In genomic region chr3:31903506-31903905, GRCm38 (mm10) we compare ENCODE assay signal across 8 mouse cellular contexts. TPM values are rescaled to one million over a fixed set of nuclear protein-coding genes. Genes with fewer than 3 reads are reported as not detected.
DNase-seq lines count a peak whose midpoint lies in the region; ATAC-seq and TF ChIP-seq lines count a peak whose summit lies in the region.
"Had no signal": no experiment of that assay in that cellular context is flagged by ENCODE, and none has a peak within 500 bp of the region (broad histone marks: within the 10 kb centered on the region; RNA-seq: fewer than 3 reads in every experiment).

No protein-coding gene starts in this region.

- H3K9me3 ChIP-seq in lung, embryonic 14.5 days (ENCODE audit: low read depth, low read length) = no peaks in the 10 kb centered on the region
- H3K9me3 ChIP-seq in embryonic facial prominence, embryonic 15.5 days (replicated peaks) = no peaks in the 10 kb centered on the region
- H3K9me3 ChIP-seq in hindbrain, embryonic 16.5 days (ENCODE audit: control insufficient read depth, low read length) = no peaks in the 10 kb centered on the region
- no peaks in the 10 kb centered on the region for H3K9me3 ChIP-seq in neural tube, embryonic 14.5 days (ENCODE audit: control insufficient read depth, low read length)

- ATAC-seq in lung, embryonic 14.5 days (ENCODE audit: insufficient read depth) = peak; percentile 76; the same call in 1 of the 2 replicates
- no peak for ATAC-seq in embryonic facial prominence, embryonic 15.5 days (ENCODE audit: insufficient number of reproducible peaks, low FRiP score, low TSS enrichment, low read depth)
- ATAC-seq in hindbrain, embryonic 16.5 days = peak; percentile 48; the same call in 1 of the 2 replicates
- ATAC-seq in neural tube, embryonic 14.5 days (ENCODE audit: low read depth) = 0 out of 2 replicates have a peak, but pooled peaks have one; percentile 24
- no peak for ATAC-seq in inflammation-experienced regulatory T-cells, adult 6 months

- peaks cover 3% of the 10 kb centered on the region for H3K4me1 ChIP-seq in lung, embryonic 14.5 days (ENCODE audit: insufficient read depth)
- H3K4me1 ChIP-seq in embryonic facial prominence, embryonic 15.5 days = peaks cover 8% of the 10 kb centered on the region; the same call in 1 of the 2 replicates
- peaks cover 7% of the 10 kb centered on the region; the same call in 1 of the 2 replicates for H3K4me1 ChIP-seq in hindbrain, embryonic 16.5 days (ENCODE audit: control insufficient read depth, insufficient read depth, low read depth, low read length)
- H3K4me1 ChIP-seq in neural tube, embryonic 14.5 days (ENCODE audit: control insufficient read depth, insufficient read depth, low read length) = 0 out of 2 replicates have a peak, but pooled peaks cover 4% of the 10 kb centered on the region

- H3K27me3 ChIP-seq in lung, embryonic 14.5 days (ENCODE audit: insufficient read depth, low read length) = no peaks in the 10 kb centered on the region
- peaks cover 20% of the 10 kb centered on the region for H3K27me3 ChIP-seq in embryonic facial prominence, embryonic 15.5 days
- H3K27me3 ChIP-seq in hindbrain, embryonic 16.5 days (replicated peaks; ENCODE audit: control insufficient read depth, insufficient read depth, low read length) = no peaks in the 10 kb centered on the region
- H3K27me3 ChIP-seq in neural tube, embryonic 14.5 days (ENCODE audit: control insufficient read depth, insufficient read depth, low read length) = no peaks in the 10 kb centered on the region

- TF ChIP-seq CTCF in lung, embryonic 14.5 days (IDR thresholded peaks at IDR 0.05; ENCODE audit: low read depth) = no peak

- H3K36me3 ChIP-seq in lung, embryonic 14.5 days (ENCODE audit: insufficient read depth) = no peaks in the 10 kb centered on the region
- H3K36me3 ChIP-seq in embryonic facial prominence, embryonic 15.5 days = no peaks in the 10 kb centered on the region
- H3K36me3 ChIP-seq in hindbrain, embryonic 16.5 days (ENCODE audit: control insufficient read depth, insufficient read depth, low read length) = no peaks in the 10 kb centered on the region
- no peaks in the 10 kb centered on the region for H3K36me3 ChIP-seq in neural tube, embryonic 14.5 days (ENCODE audit: control insufficient read depth, insufficient read depth, low read length)

- H3K4me3 ChIP-seq in lung, embryonic 14.5 days (ENCODE audit: low read depth, low read length) = no peak overlapping the region
- H3K4me3 ChIP-seq in embryonic facial prominence, embryonic 15.5 days (replicated peaks) = no peak overlapping the region
- H3K4me3 ChIP-seq in hindbrain, embryonic 16.5 days (ENCODE audit: low read length) = peak overlapping the region; percentile 59
- H3K4me3 ChIP-seq in neural tube, embryonic 14.5 days (ENCODE audit: low read depth, low read length) = peak overlapping the region; percentile 45

- peak; percentile 43 for DNase-seq in lung, embryonic 14.5 days
- DNase-seq in lung, postnatal 10 days = no peak
- DNase-seq in left cerebral cortex, adult 8-10 months (ENCODE audit: low spot score in 2 of 2) = no peak

- no peak overlapping the region for H3K9ac ChIP-seq in lung, embryonic 14.5 days
- H3K9ac ChIP-seq in embryonic facial prominence, embryonic 15.5 days = no peak overlapping the region
- H3K9ac ChIP-seq in hindbrain, embryonic 16.5 days (ENCODE audit: low read depth, low read length) = peak overlapping the region; percentile 67
- H3K9ac ChIP-seq in neural tube, embryonic 14.5 days (replicated peaks; ENCODE audit: low read depth, low read length) = peak overlapping the region; percentile 63

- WGBS in lung, embryonic 14.5 days = 3% methylated on average over 9 of the region's 9 CpGs
- 5% methylated on average over 9 of the region's 9 CpGs for WGBS in embryonic facial prominence, embryonic 15.5 days
- 3% methylated on average over 9 of the region's 9 CpGs for WGBS in hindbrain, embryonic 16.5 days
- 4% methylated on average over 9 of the region's 9 CpGs for WGBS in neural tube, embryonic 14.5 days

- no peak overlapping the region for H3K27ac ChIP-seq in lung, embryonic 14.5 days (ENCODE audit: low read depth)
- H3K27ac ChIP-seq in embryonic facial prominence, embryonic 15.5 days (replicated peaks) = no peak overlapping the region
- no peak overlapping the region for H3K27ac ChIP-seq in hindbrain, embryonic 16.5 days (ENCODE audit: low read depth, low read length)
- H3K27ac ChIP-seq in neural tube, embryonic 14.5 days (ENCODE audit: low read depth, low read length) = no peak overlapping the region

- peak overlapping the region; percentile 59 for H3K4me2 ChIP-seq in lung, embryonic 14.5 days
- peak overlapping the region; percentile 47; the same call in 1 of the 2 replicates for H3K4me2 ChIP-seq in embryonic facial prominence, embryonic 15.5 days (replicated peaks)
- H3K4me2 ChIP-seq in hindbrain, embryonic 16.5 days (ENCODE audit: low read length) = peak overlapping the region; percentile 81
- peak overlapping the region; percentile 74 for H3K4me2 ChIP-seq in neural tube, embryonic 14.5 days (ENCODE audit: low read depth, low read length)

RNA-seq across cellular contexts. Expression of gene Kcnmb2, which starts 1.2 kb away (rescaled TPM):
- 0.18 and 0.59 TPM in 2 replicates for polyA plus RNA-seq in lung, embryonic 14.5 days (2014; fragmentation: Nextera tagmentation; extraction: Ambion mirVana)
- 2.2 and 2.4 TPM in 2 replicates for polyA plus RNA-seq in embryonic facial prominence, embryonic 15.5 days (2015; fragmentation: Nextera tagmentation; extraction: Ambion mirVana)
- polyA plus RNA-seq in hindbrain, embryonic 16.5 days (2015; fragmentation: Nextera tagmentation; extraction: Ambion mirVana) = 13.9 and 14.7 TPM in 2 replicates
- 20.0 and 24.4 TPM in 2 replicates for polyA plus RNA-seq in neural tube, embryonic 14.5 days (2014; fragmentation: Nextera tagmentation; extraction: Ambion mirVana)
- total RNA-seq in left cerebral cortex, adult 8-10 months (2022) = 1 to 10 TPM; 4.1 to 9.9 (median 5.4) TPM
- not detected for polyA plus RNA-seq in inflammation-experienced regulatory T-cells, adult 6 months (2017; shearing (Covaris generic))
- total RNA-seq: liver, adult 2 months had no signal

Comparison
In these comparisons a context has a peak if more than half of its experiments do, and no peak if none do; other contexts are left out.
1. ATAC-seq: peak in lung, embryonic 14.5 days (single experiment), hindbrain, embryonic 16.5 days (single experiment) and neural tube, embryonic 14.5 days (single experiment); none in embryonic facial prominence, embryonic 15.5 days (single experiment) and inflammation-experienced regulatory T-cells, adult 6 months (single experiment).
2. H3K4me3 ChIP-seq: peak in hindbrain, embryonic 16.5 days (single experiment) and neural tube, embryonic 14.5 days (single experiment); none in lung, embryonic 14.5 days (single experiment) and embryonic facial prominence, embryonic 15.5 days (single experiment).
3. H3K9ac ChIP-seq: peak in hindbrain, embryonic 16.5 days (single experiment) and neural tube, embryonic 14.5 days (single experiment); none in lung, embryonic 14.5 days (single experiment) and embryonic facial prominence, embryonic 15.5 days (single experiment).
4. Peak in every context shown above with its lines, with median percentiles within 50 percentile points of each other: H3K4me2 ChIP-seq.